Mouse (Mus musculus): Measurements from ENCODE around the gene Fam49a. TPM values are rescaled to one million over a fixed set of nuclear protein-coding genes. Genes with fewer than 3 reads are reported as not detected.

Gene Fam49a
- total and polyA plus RNA-seq, 2 experiments from 2014 or later: 55.5 to 67.1 TPM

GRCm38 (mm10) chr12:12249521-12249920 is 12.4 kb upstream of the Fam49a start:
- WGBS: 64% methylated on average over 2 of the region's 2 CpGs
- no peak overlapping the region for H3K4me2 ChIP-seq (ENCODE audit: low read depth, low read length)
- H3K4me3 ChIP-seq (ENCODE audit: low read length): no peak overlapping the region
- H3K9me3 ChIP-seq (ENCODE audit: low read length): no peaks in the 10 kb centered on the region
- no peaks in the 10 kb centered on the region for H3K36me3 ChIP-seq (ENCODE audit: insufficient read depth, low read length)
- H3K27ac ChIP-seq: no peak overlapping the region
- no peak for ATAC-seq
- TF ChIP-seq CTCF (IDR thresholded peaks at IDR 0.05; ENCODE audit: low read depth): no peak
- no peaks in the 10 kb centered on the region for H3K27me3 ChIP-seq (ENCODE audit: insufficient read depth, low read length)
- H3K9ac ChIP-seq (replicated peaks; ENCODE audit: low read length): no peak overlapping the region
- no peak for DNase-seq (ENCODE audit: low spot score)
- H3K4me1 ChIP-seq (ENCODE audit: insufficient read depth, low read length): no peaks in the 10 kb centered on the region

GRCm38 (mm10) chr12:12253526-12253925 is 8.4 kb upstream of the Fam49a start:
- Histone ChIP-seq H3K4me3 (ENCODE audit: low read length) (no peak overlapping the region), H3K9ac (replicated peaks; ENCODE audit: low read length) (no peak overlapping the region), H3K27ac (no peak overlapping the region), H3K4me1 (ENCODE audit: insufficient read depth, low read length) (no peaks in the 10 kb centered on the region), H3K4me2 (ENCODE audit: low read depth, low read length) (no peak overlapping the region), H3K36me3 (ENCODE audit: insufficient read depth, low read length) (no peaks in the 10 kb centered on the region), H3K27me3 (ENCODE audit: insufficient read depth, low read length) (no peaks in the 10 kb centered on the region), H3K9me3 (ENCODE audit: low read length) (no peaks in the 10 kb centered on the region)
- TF ChIP-seq CTCF (IDR thresholded peaks at IDR 0.05; ENCODE audit: low read depth): no peak
- peak; percentile 24 for DNase-seq (ENCODE audit: low spot score)
- no peak for ATAC-seq
- 46% methylated on average over 5 of the region's 5 CpGs for WGBS

- Histone ChIP-seq H3K4me1 (ENCODE audit: insufficient read depth, low read length) (no peaks in the 10 kb centered on the region), H3K36me3 (ENCODE audit: insufficient read depth, low read length) (no peaks in the 10 kb centered on the region), H3K9me3 (ENCODE audit: low read length) (no peaks in the 10 kb centered on the region), H3K4me2 (ENCODE audit: low read depth, low read length) (no peak overlapping the region), H3K27me3 (ENCODE audit: insufficient read depth, low read length) (no peaks in the 10 kb centered on the region), H3K27ac (no peak overlapping the region), H3K9ac (replicated peaks; ENCODE audit: low read length) (no peak overlapping the region), H3K4me3 (ENCODE audit: low read length) (no peak overlapping the region)
- ATAC-seq (no peak), DNase-seq (ENCODE audit: low spot score) (peak; percentile 23)
- no peak for TF ChIP-seq CTCF (IDR thresholded peaks at IDR 0.05; ENCODE audit: low read depth)
- 66% methylated on average over 4 of the region's 4 CpGs for WGBS
These were observed 7.8 kb upstream of the Fam49a start for GRCm38 (mm10) chr12:12254139-12254538.

- H3K4me2 ChIP-seq (ENCODE audit: low read depth, low read length): peak overlapping the region; percentile 75
- peak overlapping the region; percentile 56 for H3K4me3 ChIP-seq (ENCODE audit: low read length)
- ATAC-seq (peak; percentile 2; the same call in 1 of the 2 replicates), DNase-seq (ENCODE audit: low spot score) (no peak)
- H3K27ac ChIP-seq: peak overlapping the region; percentile 80
- H3K9me3 ChIP-seq (ENCODE audit: low read length): no peaks in the 10 kb centered on the region
- H3K36me3 ChIP-seq (ENCODE audit: insufficient read depth, low read length): no peaks in the 10 kb centered on the region
- WGBS: 58% methylated on average over 9 of the region's 9 CpGs
- no peak for TF ChIP-seq CTCF (IDR thresholded peaks at IDR 0.05; ENCODE audit: low read depth)
- H3K27me3 ChIP-seq (ENCODE audit: insufficient read depth, low read length): no peaks in the 10 kb centered on the region
- H3K4me1 ChIP-seq (ENCODE audit: insufficient read depth, low read length): peaks cover 24% of the 10 kb centered on the region
- H3K9ac ChIP-seq (replicated peaks; ENCODE audit: low read length): peak overlapping the region; percentile 76
These were observed 669 bp upstream of the Fam49a start for GRCm38 (mm10) chr12:12260979-12261960.

GRCm38 (mm10) chr12:12263371-12263791 is 1.4 kb downstream of the Fam49a start:
- H3K27ac ChIP-seq: peak overlapping the region; percentile 80; the same call in 1 of the 2 replicates
- no peaks in the 10 kb centered on the region for H3K9me3 ChIP-seq (ENCODE audit: low read length)
- peak overlapping the region; percentile 75 for H3K4me2 ChIP-seq (ENCODE audit: low read depth, low read length)
- peak overlapping the region; percentile 76 for H3K9ac ChIP-seq (replicated peaks; ENCODE audit: low read length)
- no peaks in the 10 kb centered on the region for H3K27me3 ChIP-seq (ENCODE audit: insufficient read depth, low read length)
- peak; percentile 69 for DNase-seq (ENCODE audit: low spot score)
- peak; percentile 66 for ATAC-seq
- 0% methylated on average over 1 of the region's 1 CpGs for WGBS
- H3K4me3 ChIP-seq (ENCODE audit: low read length): peak overlapping the region; percentile 56
- TF ChIP-seq CTCF (IDR thresholded peaks at IDR 0.05; ENCODE audit: low read depth): no peak
- peaks cover 24% of the 10 kb centered on the region for H3K4me1 ChIP-seq (ENCODE audit: insufficient read depth, low read length)
- H3K36me3 ChIP-seq (ENCODE audit: insufficient read depth, low read length): no peaks in the 10 kb centered on the region

GRCm38 (mm10) chr12:12264151-12264550 is 2.2 kb downstream of the Fam49a start:
- H3K9ac ChIP-seq (replicated peaks; ENCODE audit: low read length): peak overlapping the region; percentile 76; the same call in 1 of the 2 replicates

More at GRCm38 (mm10) chr12:12264151-12264550, 2.2 kb downstream of the Fam49a start:
- 57% methylated on average over 5 of the region's 5 CpGs for WGBS
- Histone ChIP-seq H3K9me3 (ENCODE audit: low read length) (no peaks in the 10 kb centered on the region), H3K4me3 (ENCODE audit: low read length) (peak overlapping the region; percentile 56), H3K4me1 (ENCODE audit: insufficient read depth, low read length) (peaks cover 24% of the 10 kb centered on the region), H3K36me3 (ENCODE audit: insufficient read depth, low read length) (no peaks in the 10 kb centered on the region), H3K27me3 (ENCODE audit: insufficient read depth, low read length) (no peaks in the 10 kb centered on the region), H3K4me2 (ENCODE audit: low read depth, low read length) (peak overlapping the region; percentile 75), H3K27ac (peak overlapping the region; percentile 80; the same call in 1 of the 2 replicates)
- no peak for ATAC-seq
- no peak for TF ChIP-seq CTCF (IDR thresholded peaks at IDR 0.05; ENCODE audit: low read depth)
- DNase-seq (ENCODE audit: low spot score): no peak
